Mouse (Mus musculus): ENCODE data around the gene 4933434E20Rik.

DNA sequence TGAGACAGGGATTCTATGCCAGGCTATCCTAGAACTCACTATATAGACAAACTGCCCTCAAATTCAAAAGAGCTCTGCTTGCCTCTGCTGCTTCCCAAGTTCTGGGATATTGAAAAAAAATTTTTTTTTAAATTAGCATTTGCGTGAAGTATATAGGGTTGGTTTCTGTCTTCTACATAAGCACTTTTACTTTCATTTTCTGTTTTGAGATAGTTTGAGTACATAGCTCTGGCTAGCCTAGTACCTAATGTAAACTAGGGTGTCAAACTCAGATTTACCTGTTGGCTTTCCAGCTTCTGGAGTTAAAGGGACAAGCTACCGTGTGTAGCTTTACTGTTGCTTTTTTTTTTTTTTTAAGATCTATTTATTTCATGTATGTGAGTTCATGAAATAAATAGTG lies 50.2 kb downstream of the 4933434E20Rik start:
- no peak for TF ChIP-seq CTCF (IDR thresholded peaks at IDR 0.05; ENCODE audit: low read depth)
- TF ChIP-seq EP300 (IDR thresholded peaks at IDR 0.05; ENCODE audit: low read depth) = no peak

All from heart, postnatal 0 days (tissue).